Mouse (Mus musculus) neural tube, embryonic 11.5 days (tissue): ENCODE measurements around the gene Smap2. TPM values are rescaled to one million over a fixed set of nuclear protein-coding genes. Genes with fewer than 3 reads are reported as not detected.

Experiments
- ATAC-seq: fragments of 200-750 bp; cut with Nextera tagmentation; 2 replicates; pipeline ENCODE4 v1.8.0; 2017; ENCODE audit warnings: moderate number of reproducible peaks, mild to moderate bottlenecking, moderate TSS enrichment, moderate library complexity; ENCODE audit not compliant: insufficient read depth, low FRiP score, low TSS enrichment
- DNase-seq: peaks from one replicate; pipeline ENCODE4 v3.0.0-alpha.2; 2015; ENCODE audit warnings: low spot score
- H3K27ac ChIP-seq: fragments of 300-500 bp; sonication (generic); 2 replicates; pipeline ENCODE4 v1.5.1; 2014; ENCODE audit warnings: low read depth, mild to moderate bottlenecking, low read length
- H3K27me3 ChIP-seq: fragments of 300-500 bp; sonication (generic); 2 replicates; pipeline ENCODE4 v1.6.1; 2014; ENCODE audit warnings: mild to moderate bottlenecking, low read length, mixed read lengths; ENCODE audit not compliant: control insufficient read depth, insufficient read depth
- H3K36me3 ChIP-seq: fragments of 300-500 bp; sonication (generic); 2 replicates; pipeline ENCODE4 v1.6.1; 2014; ENCODE audit warnings: mild to moderate bottlenecking, low read length, moderate library complexity, mixed read lengths; ENCODE audit not compliant: control insufficient read depth, insufficient read depth
- H3K4me1 ChIP-seq: fragments of 300-500 bp; sonication (generic); 2 replicates; pipeline ENCODE4 v1.6.1; 2014; ENCODE audit warnings: low read length, mixed read lengths; ENCODE audit not compliant: control insufficient read depth, insufficient read depth
- H3K4me2 ChIP-seq: fragments of 300-500 bp; sonication (generic); 2 replicates; pipeline ENCODE4 v1.6.1; 2014; ENCODE audit warnings: low read depth, mild to moderate bottlenecking, moderate library complexity
- H3K4me3 ChIP-seq: fragments of 300-500 bp; sonication (generic); 2 replicates; pipeline ENCODE4 v1.5.1; 2014; ENCODE audit warnings: low read depth, low read length
- H3K9ac ChIP-seq: fragments of 300-500 bp; sonication (generic); 2 replicates; pipeline ENCODE4 v1.6.1; 2014; ENCODE audit warnings: mild to moderate bottlenecking, low read length
- H3K9me3 ChIP-seq: fragments of 300-500 bp; sonication (generic); 2 replicates; pipeline ENCODE4 v1.6.1; 2016; ENCODE audit warnings: low read length; ENCODE audit not compliant: control insufficient read depth
- WGBS: fragments of 180-500 bp; shearing (Covaris S2); extraction: QIAGEN DNeasy Blood & Tissue Kit; methylation state at CpG from one replicate; pipeline ENCODE4 v1.1.7; 2014; 5-methylcytosine and 5-hydroxymethylcytosine counted together
- microRNA-seq: library from miRNA; unstranded; fragments of <30 nt; microRNA quantifications from one replicate; pipeline ENCODE4, GENCODE M21; 2016
- polyA plus RNA-seq: library from polyadenylated mRNA; unstranded; fragments of >200 nt; fragmentation: Nextera tagmentation; extraction: Ambion mirVana; gene quantifications from 2 replicates; pipeline ENCODE4 v1.2.1, GENCODE M21; 2014

The Smap2 gene
- polyA plus RNA-seq, 1 experiment from 2014 or later, result 24.7 TPM

- Histone ChIP-seq H3K4me3 (no peak overlapping the region), H3K9me3 (no peaks in the 10 kb centered on the region), H3K36me3 (peaks cover 13% of the 10 kb centered on the region), H3K9ac (no peak overlapping the region), H3K4me2 (no peak overlapping the region), H3K27me3 (no peaks in the 10 kb centered on the region), H3K4me1 (no peaks in the 10 kb centered on the region), H3K27ac (no peak overlapping the region)
- no peak for ATAC-seq
- no peak for DNase-seq
- WGBS, result 97% methylated on average over 8 of the region's 8 CpGs
Measured at GRCm38 (mm10) chr4:120921461-120921860, 95.6 kb downstream of the Smap2 start.

Small RNAs within 50 kb of the gene (microRNA-seq; reads per million reads assigned to microRNA genes)
- gene Mir7015, result not detected

Other genes with a start within 250 kb of the Smap2 start
- gene Nfyc, start 185.7 kb downstream of the Smap2 start, polyA plus RNA-seq, result 119 and 126 TPM in 2 replicates
- gene Rims3, start 162.4 kb downstream of the Smap2 start, polyA plus RNA-seq, result 4.6 and 5.2 TPM in 2 replicates
- 32.3 and 32.8 TPM in 2 replicates for gene Exo5, start 92.2 kb downstream of the Smap2 start, polyA plus RNA-seq
- 9.3 and 9.7 TPM in 2 replicates for gene Zfp69, start 65.5 kb downstream of the Smap2 start, polyA plus RNA-seq
- gene Col9a2, start 22.1 kb upstream of the Smap2 start, polyA plus RNA-seq, result 8.4 and 8.5 TPM in 2 replicates
- 25.8 and 29.3 TPM in 2 replicates for gene Zmpste24, start 81.0 kb upstream of the Smap2 start, polyA plus RNA-seq
- gene Tmco2, start 92.0 kb upstream of the Smap2 start, polyA plus RNA-seq, result 0.47 TPM in 1 of 2 replicates, not detected in the other
- gene Rlf, start 197.8 kb upstream of the Smap2 start, polyA plus RNA-seq, result 24.4 and 26.0 TPM in 2 replicates